Mouse (Mus musculus): Measurements from ENCODE around the gene Rbm18. TPM values are rescaled to one million over a fixed set of nuclear protein-coding genes. Genes with fewer than 3 reads are reported as not detected.
"Not testable (repeated sequence)": the region's sequence is repeated elsewhere in the genome, so short reads cannot be mapped to it uniquely, and the experiment has no call there.

Gene Rbm18
- total and polyA plus RNA-seq, 2 experiments, result 5.6 to 13.3 TPM

DNA sequence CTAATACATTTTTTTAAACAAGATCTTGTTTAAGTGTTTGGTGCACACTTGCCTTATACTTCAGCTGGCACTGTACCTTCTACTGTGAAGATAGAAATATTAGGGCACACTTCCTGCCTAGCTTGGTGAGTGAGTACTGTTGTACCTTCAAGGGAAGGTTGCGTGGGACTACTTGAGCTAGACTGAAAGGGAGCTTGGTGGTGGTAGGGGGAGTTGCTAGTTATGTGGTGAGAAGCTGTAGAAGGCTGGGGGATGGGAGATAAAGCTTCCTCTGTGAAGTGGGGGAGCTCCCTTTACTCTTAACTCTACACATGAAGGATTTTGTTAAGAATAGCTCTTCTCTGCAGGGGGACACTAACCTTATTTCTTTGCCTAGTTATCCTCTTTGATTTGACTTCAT is 20.9 kb upstream of the Rbm18 start:
- TF ChIP-seq CTCF (IDR thresholded peaks at IDR 0.05; ENCODE audit: low read depth, low read length), result no peak
- TF ChIP-seq POLR2A (IDR thresholded peaks at IDR 0.05; ENCODE audit: extremely low read depth, insufficient read depth, low read length), result no peak
- Histone ChIP-seq H3K79me2 (ENCODE audit: control insufficient read depth, insufficient read depth, low read length) (no peaks in the 10 kb centered on the region), H3K36me3 (ENCODE audit: control insufficient read depth, insufficient read depth, low read length) (peaks cover 25% of the 10 kb centered on the region), H3K4me3 (ENCODE audit: insufficient read depth, low read depth, low read length) (no peak overlapping the region), H3K4me1 (ENCODE audit: control insufficient read depth, insufficient read depth, low read length) (peaks cover 7% of the 10 kb centered on the region), H3K27me3 (ENCODE audit: control insufficient read depth, insufficient read depth, low read length) (no peaks in the 10 kb centered on the region), H3K9ac (ENCODE audit: low read depth, low read length) (no peak overlapping the region), H3K27ac (replicated peaks; ENCODE audit: insufficient read depth, low read depth, low read length) (no peak overlapping the region)
- WGBS, result 100% methylated on average over 1 of the region's 1 CpGs
- DNase-seq (ENCODE audit: extremely low read depth, low read depth, low spot score), result no peak

GRCm38 (mm10) chr2:36152401-36152800 is 15.8 kb upstream of the Rbm18 start:
- not testable (repeated sequence) for H3K4me3 ChIP-seq (ENCODE audit: insufficient read depth, low read depth, low read length); DNase-seq (ENCODE audit: extremely low read depth, low read depth, low spot score); H3K9ac ChIP-seq (ENCODE audit: low read depth, low read length); H3K27me3 ChIP-seq (ENCODE audit: control insufficient read depth, insufficient read depth, low read length); H3K79me2 ChIP-seq (ENCODE audit: control insufficient read depth, insufficient read depth, low read length); H3K4me1 ChIP-seq (ENCODE audit: control insufficient read depth, insufficient read depth, low read length); H3K27ac ChIP-seq (replicated peaks; ENCODE audit: insufficient read depth, low read depth, low read length)
- 95% methylated on average over 4 of the region's 4 CpGs for WGBS
- peaks cover 29% of the 10 kb centered on the region for H3K36me3 ChIP-seq (ENCODE audit: control insufficient read depth, insufficient read depth, low read length)

- Histone ChIP-seq H3K4me1 (ENCODE audit: control insufficient read depth, insufficient read depth, low read length) (no peaks in the 10 kb centered on the region), H3K27ac (replicated peaks; ENCODE audit: insufficient read depth, low read depth, low read length) (no peak overlapping the region), H3K27me3 (ENCODE audit: control insufficient read depth, insufficient read depth, low read length) (no peaks in the 10 kb centered on the region), H3K4me3 (ENCODE audit: insufficient read depth, low read depth, low read length) (no peak overlapping the region), H3K79me2 (ENCODE audit: control insufficient read depth, insufficient read depth, low read length) (no peaks in the 10 kb centered on the region; the same call in 1 of the 2 replicates), H3K36me3 (ENCODE audit: control insufficient read depth, insufficient read depth, low read length) (peaks cover 18% of the 10 kb centered on the region), H3K9ac (ENCODE audit: low read depth, low read length) (no peak overlapping the region)
- DNase-seq (ENCODE audit: extremely low read depth, low read depth, low spot score), result no peak
- TF ChIP-seq POLR2A (IDR thresholded peaks at IDR 0.05; ENCODE audit: extremely low read depth, insufficient read depth, low read length), result no peak
- TF ChIP-seq CTCF (IDR thresholded peaks at IDR 0.05; ENCODE audit: low read depth, low read length), result no peak
- WGBS, result 88% methylated on average over 7 of the region's 7 CpGs
Observed at GRCm38 (mm10) chr2:36148876-36149365, 12.3 kb upstream of the Rbm18 start.

- no peak overlapping the region for H3K4me3 ChIP-seq (ENCODE audit: insufficient read depth, low read depth, low read length)
- no peaks in the 10 kb centered on the region for H3K27me3 ChIP-seq (ENCODE audit: control insufficient read depth, insufficient read depth, low read length)
- peaks cover 9% of the 10 kb centered on the region; the same call in 1 of the 2 replicates for H3K4me1 ChIP-seq (ENCODE audit: control insufficient read depth, insufficient read depth, low read length)
- TF ChIP-seq CTCF (IDR thresholded peaks at IDR 0.05; ENCODE audit: low read depth, low read length) (no peak), POLR2A (IDR thresholded peaks at IDR 0.05; ENCODE audit: extremely low read depth, insufficient read depth, low read length) (no peak)
- peaks cover 6% of the 10 kb centered on the region; the same call in 1 of the 2 replicates for H3K36me3 ChIP-seq (ENCODE audit: control insufficient read depth, insufficient read depth, low read length)
- H3K79me2 ChIP-seq (ENCODE audit: control insufficient read depth, insufficient read depth, low read length), result peaks cover 10% of the 10 kb centered on the region; the same call in 1 of the 2 replicates
- 61% methylated on average over 2 of the region's 2 CpGs for WGBS
- no peak overlapping the region for H3K27ac ChIP-seq (replicated peaks; ENCODE audit: insufficient read depth, low read depth, low read length)
- peak; percentile 16 for DNase-seq (ENCODE audit: extremely low read depth, low read depth, low spot score)
- H3K9ac ChIP-seq (ENCODE audit: low read depth, low read length), result no peak overlapping the region
Observed at GRCm38 (mm10) chr2:36139096-36139495, 2.5 kb upstream of the Rbm18 start.

- Histone ChIP-seq H3K79me2 (ENCODE audit: control insufficient read depth, insufficient read depth, low read length) (peaks cover 10% of the 10 kb centered on the region; the same call in 1 of the 2 replicates), H3K9ac (ENCODE audit: low read depth, low read length) (peak overlapping the region; percentile 90), H3K4me1 (ENCODE audit: control insufficient read depth, insufficient read depth, low read length) (peaks cover 9% of the 10 kb centered on the region; the same call in 1 of the 2 replicates), H3K36me3 (ENCODE audit: control insufficient read depth, insufficient read depth, low read length) (peaks cover 27% of the 10 kb centered on the region), H3K27me3 (ENCODE audit: control insufficient read depth, insufficient read depth, low read length) (no peaks in the 10 kb centered on the region), H3K27ac (replicated peaks; ENCODE audit: insufficient read depth, low read depth, low read length) (peak overlapping the region; percentile 97), H3K4me3 (ENCODE audit: insufficient read depth, low read depth, low read length) (peak overlapping the region; percentile 97)
- no peak for DNase-seq (ENCODE audit: extremely low read depth, low read depth, low spot score)
- TF ChIP-seq CTCF (IDR thresholded peaks at IDR 0.05; ENCODE audit: low read depth, low read length) (no peak), POLR2A (IDR thresholded peaks at IDR 0.05; ENCODE audit: extremely low read depth, insufficient read depth, low read length) (no peak)
- 0% methylated on average over 4 of the region's 4 CpGs for WGBS
Observed at GRCm38 (mm10) chr2:36135887-36136286, 686 bp downstream of the Rbm18 start.

- Histone ChIP-seq H3K4me1 (ENCODE audit: control insufficient read depth, insufficient read depth, low read length) (peaks cover 2% of the 10 kb centered on the region; the same call in 1 of the 2 replicates), H3K9ac (ENCODE audit: low read depth, low read length) (no peak overlapping the region), H3K36me3 (ENCODE audit: control insufficient read depth, insufficient read depth, low read length) (peaks cover 54% of the 10 kb centered on the region), H3K27me3 (ENCODE audit: control insufficient read depth, insufficient read depth, low read length) (no peaks in the 10 kb centered on the region), H3K4me3 (ENCODE audit: insufficient read depth, low read depth, low read length) (no peak overlapping the region), H3K27ac (replicated peaks; ENCODE audit: insufficient read depth, low read depth, low read length) (no peak overlapping the region), H3K79me2 (ENCODE audit: control insufficient read depth, insufficient read depth, low read length) (no peaks in the 10 kb centered on the region)
- 79% methylated on average over 3 of the region's 3 CpGs for WGBS
- TF ChIP-seq POLR2A (IDR thresholded peaks at IDR 0.05; ENCODE audit: extremely low read depth, insufficient read depth, low read length), result no peak
- no peak for TF ChIP-seq CTCF (IDR thresholded peaks at IDR 0.05; ENCODE audit: low read depth, low read length)
- no peak for DNase-seq (ENCODE audit: extremely low read depth, low read depth, low spot score)
Observed at GRCm38 (mm10) chr2:36129051-36129450, 7.5 kb downstream of the Rbm18 start.

All from liver, adult 2 months (tissue).